Mouse (Mus musculus): ENCODE results near the gene Ccdc65.

The Ccdc65 gene

DNA sequence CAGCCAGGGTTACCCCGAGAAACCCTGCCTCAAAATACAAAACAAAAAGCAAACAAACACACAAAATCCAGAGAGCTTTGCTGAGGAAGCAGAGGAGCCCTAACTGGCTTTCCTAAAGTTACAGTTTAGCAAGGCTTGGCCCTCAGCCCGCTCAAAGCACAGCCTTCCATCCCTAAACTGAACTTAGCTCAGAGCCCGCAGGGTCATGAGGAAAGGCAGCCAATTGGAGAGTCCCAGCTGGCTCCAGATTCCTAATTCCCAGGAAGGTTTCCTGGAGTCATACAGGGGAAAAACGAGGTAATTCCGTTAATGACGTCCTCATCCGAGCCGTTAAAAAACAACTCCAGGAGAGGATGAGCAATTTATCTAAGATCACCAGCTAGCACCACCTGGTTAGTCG lies 12.3 kb upstream of the Ccdc65 start:
- DNase-seq: no peak

DNA sequence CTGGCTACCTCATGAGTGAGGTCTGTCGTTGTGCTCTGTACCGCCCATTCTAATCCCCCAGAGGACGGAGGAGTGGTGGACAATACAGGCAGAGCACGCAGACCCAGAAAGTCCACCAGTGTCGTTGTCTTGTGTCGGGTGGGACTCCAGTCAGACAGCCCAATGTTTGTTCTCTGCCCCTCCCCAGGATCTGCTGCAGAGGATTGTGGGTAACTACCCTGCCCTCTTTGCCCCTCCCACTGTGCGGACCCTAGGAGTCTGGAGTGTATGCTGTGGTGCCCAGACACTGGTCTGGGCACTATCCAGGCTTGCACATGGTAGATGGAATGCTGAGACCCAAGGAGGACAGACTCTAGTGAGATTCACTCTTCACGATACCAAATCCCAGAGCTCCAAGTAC lies 11.8 kb upstream of the Ccdc65 start:
- no peak for DNase-seq

DNA sequence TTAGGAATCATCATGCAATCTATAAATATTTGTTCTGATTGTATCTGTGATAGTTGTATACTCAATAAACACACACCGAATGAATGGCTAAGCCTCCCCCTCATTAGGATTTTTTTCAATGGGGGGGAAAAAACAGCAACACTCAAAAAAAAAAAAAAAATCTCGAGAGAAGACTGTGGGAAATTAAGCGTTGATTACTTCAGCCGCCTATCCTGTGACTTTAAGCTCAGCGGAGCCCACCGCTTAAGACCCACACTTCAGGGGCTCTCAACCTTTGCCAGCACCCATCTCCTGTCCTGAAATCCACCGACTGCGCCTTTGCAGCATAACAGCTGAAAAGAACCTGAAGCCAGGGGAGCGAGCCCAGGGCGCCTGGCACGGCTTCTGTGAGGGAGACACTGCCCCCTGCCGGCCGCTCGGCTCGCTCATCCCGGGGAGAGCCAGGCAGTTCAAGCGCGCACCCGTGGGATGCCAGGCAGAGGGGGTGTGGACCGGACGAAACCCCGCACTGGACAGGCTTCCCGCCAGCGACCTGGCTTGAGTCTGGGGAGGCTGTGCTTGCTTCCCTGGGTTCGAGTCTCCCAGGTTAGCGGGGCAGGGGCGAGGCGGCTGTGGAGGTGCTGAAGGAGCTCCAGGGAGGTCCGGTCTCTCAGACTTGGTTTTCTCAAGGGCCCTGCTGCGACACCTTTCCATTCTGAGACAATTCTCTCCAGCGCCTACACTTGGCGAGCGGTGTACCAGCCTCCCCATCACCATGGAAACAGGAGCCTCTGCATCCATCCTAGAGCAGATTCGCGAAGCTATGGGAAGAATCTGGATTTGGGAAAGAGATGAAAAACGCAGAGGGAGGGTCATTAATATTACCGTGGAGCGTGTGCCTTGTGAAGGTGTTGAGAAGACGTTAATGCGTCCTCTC lies 8.6 kb upstream of the Ccdc65 start:
- peak; percentile 92 for DNase-seq

DNA sequence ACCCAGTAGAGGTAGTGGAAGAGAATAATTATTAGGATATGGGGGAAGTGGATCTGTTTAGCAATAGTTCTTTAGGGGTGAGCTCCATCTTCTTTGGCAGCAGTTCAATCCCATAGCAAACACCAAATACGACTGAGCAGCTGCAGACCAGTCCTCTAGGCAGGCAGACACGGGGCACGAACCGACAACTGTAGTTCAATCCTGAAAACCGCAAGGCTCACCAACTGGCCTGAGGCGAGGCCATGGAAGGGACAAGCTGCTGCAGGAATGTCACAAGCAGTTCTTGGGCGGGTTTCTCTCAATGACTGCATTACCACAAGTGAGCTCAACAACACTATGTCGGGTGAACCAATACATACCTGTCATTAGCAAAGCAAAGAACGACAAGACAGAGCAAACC lies 3.7 kb upstream of the Ccdc65 start:
- DNase-seq: no peak

DNA sequence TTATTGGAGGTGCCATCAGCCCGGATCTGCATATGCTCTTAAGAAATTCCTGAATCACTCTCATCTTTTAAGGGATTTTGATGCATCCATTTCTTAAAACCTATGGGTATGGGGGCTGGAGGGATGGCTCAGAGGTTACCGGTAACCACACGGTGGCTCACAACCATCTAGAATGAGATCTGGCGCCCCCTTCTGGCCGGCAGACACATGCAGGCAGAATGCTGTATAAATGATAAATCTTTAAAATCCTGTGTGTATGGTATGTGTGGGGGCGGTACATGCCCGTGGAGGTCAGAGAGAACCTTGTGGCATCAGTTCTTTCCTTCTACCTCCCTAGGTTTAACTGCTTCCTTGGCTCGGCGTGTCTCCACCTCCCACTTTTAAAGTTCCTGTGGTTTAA lies 2.4 kb downstream of the Ccdc65 start:
- DNase-seq: peak; percentile 81

DNA sequence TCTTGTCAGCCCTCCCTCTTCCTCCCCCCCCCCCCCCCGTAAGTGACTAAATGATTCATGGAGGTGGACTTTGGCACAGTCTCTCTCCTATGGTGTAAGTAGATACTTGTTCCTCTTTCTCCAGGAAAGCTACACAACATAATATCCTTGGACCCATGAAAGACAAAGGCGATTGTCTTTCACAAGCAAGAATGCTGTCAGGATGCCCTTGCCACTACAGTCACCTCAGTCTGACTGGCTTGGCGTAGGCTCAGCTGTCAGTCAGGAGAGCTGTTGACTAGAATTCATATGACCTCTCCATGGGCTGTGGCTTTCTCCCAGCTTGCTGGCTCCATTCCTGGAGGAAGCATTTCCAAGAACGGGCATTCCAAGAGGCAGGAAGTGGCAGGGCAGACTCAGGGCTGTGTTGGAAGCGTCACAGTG lies 6.2 kb downstream of the Ccdc65 start:
- DNase-seq: no peak

DNA sequence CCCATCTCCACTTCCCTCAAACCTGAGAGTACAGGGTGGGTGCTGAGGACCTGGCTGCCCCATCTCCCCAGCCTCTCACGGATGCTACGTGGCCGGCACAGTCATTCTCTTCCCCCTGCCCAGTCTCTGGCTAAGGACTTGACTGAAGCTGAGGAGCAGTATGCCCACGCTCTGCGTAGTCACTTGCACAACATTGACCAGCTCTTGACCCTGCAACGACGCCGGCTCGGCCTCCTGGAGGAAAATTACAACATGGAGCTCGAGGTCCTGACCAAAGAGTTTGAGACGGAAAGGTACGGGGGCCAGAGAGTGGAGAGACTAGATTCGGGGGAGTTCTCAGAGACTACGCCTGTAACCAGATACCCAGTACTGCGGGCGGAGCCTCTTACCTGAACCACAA lies 9.3 kb downstream of the Ccdc65 start:
- no peak for DNase-seq

DNA sequence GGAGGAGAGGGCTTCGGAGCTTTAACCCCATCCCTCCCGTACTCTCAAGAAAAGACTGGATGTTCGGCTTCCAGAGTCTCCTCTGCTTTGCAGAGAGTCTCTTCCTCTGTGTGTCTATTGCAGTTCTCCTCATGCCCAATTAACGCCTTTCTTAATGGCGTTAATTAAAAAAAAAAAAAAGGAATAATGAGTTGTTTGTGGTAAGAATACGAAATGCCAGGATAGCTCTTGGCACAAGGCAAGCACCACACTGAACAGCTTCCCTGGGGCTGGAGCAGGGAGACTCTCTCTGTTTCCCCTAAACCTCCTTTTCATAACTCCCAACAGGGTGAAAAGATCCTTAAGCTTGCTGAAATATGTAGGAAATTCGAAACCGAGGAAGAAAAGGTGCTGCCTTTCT lies 14.2 kb downstream of the Ccdc65 start:
- no peak for DNase-seq

DNA sequence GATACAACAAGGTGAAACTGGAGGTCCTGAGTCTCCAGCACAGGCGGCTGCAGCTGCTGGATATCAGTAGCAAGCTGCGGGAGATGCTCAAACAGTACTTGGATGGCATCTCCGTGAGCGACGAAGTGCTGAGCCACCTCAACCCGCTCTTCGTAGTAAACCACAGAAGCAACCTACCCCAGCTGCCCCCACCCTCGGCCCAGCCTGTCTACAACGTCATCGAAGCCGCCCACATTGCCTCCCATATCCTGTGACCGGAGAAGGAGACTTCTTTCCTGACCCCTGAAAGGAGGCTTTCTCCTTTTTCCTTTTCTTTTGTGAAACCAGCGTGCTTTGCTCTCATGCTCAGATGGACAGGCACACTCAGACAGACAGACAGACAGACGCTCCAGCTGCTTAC lies 14.8 kb downstream of the Ccdc65 start:
- DNase-seq: no peak

DNA sequence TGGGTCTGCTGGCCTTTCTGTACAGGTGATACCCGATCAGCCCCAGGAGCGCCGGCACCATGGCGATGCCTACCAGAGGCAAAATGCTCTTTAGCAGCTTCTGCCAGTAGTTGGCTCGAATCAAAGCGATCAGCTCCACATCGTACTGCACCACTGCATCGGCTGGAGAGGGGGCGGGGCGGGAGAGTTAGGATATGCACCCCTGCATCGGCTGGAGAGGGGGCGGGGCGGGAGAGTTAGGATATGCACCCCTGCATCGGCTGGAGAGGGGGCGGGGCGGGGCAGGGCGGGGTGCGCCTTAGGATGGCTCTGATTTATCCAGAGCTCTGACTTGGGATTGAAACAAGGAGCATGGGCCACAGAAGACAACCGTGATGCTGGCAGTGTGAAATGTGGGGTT lies 16.4 kb downstream of the Ccdc65 start:
- no peak for DNase-seq

DNA sequence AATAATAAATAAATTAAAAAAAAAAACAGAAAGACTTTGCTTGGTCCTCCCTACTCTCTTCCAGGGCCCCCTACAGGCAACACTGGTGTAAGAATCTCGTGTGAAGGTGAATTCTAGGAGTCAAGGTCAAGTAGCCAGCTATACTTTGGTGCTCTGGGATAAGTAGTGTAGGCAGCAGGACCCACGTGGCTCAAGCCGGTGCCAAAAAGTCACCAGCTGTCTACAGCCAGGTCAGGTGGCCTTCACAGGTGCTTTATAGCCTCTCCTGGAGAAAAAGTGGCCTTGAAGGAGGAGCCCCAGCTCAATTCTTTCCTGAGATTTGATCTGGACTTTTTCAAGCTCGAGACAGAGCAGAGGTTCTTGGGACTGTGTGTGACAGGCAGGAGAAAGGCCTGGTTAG lies 18.1 kb downstream of the Ccdc65 start:
- no peak for DNase-seq

DNA sequence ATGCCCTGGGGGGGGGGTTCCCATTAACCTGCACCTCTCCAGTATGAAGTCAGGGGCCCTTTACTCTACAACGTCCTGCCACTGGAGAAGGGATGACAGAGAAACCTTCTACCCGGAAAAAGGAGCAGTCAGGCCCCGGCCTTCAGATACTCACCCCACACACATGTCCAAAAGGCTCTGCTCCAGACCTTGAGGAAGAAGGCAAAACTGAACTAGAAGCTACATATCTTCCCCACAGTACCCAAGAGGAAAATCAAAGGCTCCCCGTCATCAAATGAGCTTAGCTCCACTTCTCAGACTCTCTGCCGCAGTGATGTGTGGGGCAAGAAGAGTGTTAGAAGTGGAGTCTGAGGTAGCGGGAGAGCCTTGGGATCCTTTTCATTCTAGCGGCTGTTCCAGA lies 18.7 kb downstream of the Ccdc65 start:
- no peak for DNase-seq

DNA sequence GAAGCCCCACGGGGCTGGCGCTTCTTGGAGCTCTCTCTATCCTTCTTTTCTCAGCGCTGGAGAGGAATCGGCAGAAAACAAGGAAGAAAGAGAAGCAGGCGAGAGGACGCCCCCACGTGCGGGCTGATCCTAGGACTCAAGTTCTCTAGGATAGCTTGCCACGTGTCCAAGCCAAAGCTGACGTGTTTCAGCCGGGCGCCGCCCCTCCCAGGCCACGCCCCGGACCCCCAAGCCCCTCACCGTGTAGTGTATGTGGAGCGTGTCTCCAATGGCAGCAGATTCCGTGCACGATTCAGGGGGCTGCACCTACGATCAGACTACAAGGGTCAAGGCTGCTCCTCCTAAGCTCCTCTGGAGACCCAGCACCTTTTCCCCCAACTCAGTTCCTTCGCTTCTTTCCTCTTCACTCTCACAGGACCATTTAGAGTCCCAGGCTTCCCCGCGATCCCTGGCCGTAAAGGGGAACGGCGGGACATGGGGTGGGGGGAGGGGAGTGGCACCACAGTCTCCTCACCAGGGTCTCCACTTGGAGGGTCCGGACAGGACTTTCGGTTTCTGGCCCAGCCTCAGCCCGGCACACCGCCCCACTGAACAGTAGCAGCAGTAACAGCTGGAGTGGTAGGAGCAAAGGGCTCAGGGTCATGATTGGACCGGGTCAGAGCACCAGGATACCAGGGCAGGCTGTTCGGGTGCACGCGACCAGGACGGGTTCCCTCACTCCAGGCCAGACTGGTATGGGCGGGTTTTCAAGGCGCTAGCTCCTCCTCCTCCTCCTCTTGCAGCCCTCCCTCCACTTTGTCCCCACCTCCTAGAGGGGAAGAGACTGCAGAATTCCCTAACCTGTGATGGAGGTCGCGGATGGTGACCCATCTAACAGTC lies 19.7 kb downstream of the Ccdc65 start, which contains the start of gene Fkbp11:
TSS of gene Fkbp11 (minus strand) at position 756 of the 879 bp plus-strand sequence.
- DNase-seq: peak; percentile 86

DNA sequence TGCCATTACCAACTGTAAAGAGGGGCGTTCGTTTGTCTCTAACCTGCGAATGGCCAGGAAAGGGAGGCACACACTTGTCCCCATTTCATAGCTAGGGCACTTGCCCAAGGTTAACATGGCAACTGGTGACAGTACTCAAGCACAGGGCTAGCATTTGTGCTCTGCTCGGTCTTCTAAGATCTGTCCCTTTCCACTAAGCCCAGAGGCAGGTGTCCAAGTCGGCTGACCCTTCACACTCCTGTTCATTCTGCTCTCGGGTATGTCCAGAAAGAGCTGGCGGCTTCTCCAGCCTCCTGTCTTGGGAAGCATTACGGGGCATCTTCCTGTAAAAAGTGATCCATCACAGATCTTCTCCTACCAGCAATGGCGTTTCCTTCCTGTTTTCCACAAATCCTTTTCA lies 20.4 kb downstream of the Ccdc65 start:
- no peak for DNase-seq

DNA sequence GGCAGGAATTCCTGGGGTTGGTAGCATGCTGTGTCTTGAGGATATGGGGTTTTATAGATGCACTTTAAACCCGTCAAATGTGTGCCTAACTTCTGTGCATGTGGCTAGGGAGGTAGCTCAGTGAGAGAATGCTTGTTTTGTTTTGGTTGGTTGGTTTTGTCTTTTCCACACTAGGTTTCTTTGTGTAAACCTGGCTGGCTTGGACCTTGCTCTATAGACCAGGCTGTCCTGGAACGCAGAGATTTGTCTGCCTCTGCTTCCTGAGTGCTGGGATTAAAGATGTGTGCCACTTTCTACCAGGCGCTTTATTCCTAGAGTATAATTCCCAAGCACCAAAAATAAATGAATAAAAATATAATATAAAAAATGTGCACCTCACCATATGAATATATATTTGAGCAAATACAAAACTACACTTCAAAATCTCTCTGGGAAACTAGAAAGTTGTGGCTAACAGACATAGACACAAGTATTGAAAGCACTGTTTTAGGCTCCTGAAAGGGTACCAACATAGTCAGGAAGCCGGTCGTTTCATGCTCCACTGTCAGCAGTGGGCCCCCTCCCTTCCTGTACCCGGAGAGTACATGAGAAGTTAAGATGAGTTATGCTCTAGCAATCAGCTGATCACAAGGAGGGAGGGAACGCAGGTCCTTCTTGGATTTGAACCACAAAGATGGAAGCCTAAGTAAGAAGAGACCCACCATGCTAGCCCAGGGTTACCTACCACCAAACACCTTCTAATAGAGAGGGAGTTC lies 22.0 kb downstream of the Ccdc65 start:
- no peak for DNase-seq

DNA sequence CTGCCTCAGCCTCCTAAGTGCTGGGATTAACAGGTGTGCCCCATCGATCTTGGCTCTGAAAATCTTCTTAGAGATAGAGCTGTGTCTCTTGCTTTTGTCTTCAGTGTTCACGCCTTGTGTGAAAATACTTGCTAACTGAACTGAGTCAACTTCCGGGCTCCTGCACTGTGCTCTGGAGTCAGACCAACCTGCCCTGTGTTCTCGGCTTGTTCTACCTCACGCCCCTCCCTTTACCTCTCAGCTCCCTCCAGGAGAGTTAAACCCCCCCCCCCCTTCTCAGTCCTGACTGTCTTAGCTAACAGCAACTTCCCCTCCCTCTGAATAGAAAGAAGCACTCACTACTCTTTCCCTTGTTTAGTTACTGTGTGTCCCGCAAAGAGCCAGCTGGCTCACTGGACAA lies 22.8 kb downstream of the Ccdc65 start:
- DNase-seq: no peak

DNA sequence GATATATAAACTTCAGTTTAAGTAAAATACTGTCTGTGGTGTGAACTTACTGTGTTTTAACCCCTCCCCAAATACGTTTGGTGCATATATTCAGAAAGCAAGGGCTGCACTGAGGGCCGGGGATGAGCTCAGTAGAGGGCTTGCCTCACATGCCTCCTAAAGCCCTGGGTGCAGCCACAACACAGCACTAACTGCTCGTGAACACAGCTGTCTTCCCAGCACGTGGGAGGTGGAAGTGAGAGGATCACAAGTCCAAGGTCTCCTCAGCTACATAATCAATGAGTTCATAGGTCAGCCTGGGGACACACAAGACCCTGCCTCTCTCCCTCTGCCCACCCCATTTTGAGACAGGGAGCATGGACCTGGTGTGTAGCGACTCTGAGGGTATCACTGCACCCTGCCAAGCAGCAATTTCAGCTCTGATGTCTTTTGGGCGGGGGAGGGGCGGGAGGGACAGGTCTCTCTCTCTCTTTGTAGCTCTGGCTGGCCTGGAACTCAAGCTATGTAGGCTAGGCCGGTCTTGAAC lies 24.1 kb downstream of the Ccdc65 start:
- DNase-seq: no peak

DNA sequence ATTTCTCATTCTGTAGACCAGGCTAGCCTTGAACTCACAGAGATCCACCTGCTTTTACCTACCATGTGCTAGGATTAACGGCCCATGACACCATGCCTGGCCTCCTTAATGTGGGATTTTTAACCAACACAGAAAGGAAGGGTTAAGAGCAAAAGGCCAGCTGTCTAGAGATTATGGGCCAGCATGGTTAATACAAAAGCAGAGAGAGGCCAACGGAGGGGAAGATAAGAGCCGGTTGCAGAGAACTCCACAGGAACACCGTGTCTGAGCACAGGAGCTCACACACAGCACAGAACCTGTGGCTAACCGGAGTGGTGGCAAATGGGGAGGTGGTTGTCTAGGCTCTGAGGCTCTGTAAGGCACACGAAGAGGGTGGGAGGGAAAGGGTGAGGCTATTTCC lies 25.4 kb downstream of the Ccdc65 start:
- no peak for DNase-seq

DNA sequence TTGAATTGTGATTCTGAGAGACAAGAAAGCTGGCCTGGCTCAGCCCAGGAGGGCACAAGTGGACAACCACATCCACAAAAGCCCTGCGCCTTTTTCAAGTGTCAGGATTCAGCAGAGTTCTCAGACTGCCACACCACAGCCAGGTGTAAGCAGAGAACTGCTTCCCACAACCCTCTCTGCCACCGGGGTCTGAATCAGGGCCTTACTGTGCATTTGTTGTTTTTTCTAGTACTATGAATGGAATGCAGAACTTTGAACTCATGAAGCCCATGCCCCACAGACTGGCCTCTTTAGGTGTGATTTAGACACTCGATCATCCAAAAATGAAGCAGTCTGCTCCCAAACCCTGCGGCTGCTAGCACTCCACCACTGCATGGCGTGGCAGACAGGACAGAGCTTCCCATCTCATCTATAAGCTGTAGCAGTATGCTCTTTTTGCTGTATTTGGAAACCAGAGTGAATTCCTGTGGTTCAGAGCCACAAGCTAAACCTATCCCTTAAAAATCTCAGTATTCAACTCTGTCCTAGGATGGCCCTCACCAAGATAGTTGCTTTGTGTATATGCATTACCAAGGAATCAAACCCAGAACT lies 26.1 kb downstream of the Ccdc65 start:
- no peak for DNase-seq

DNA sequence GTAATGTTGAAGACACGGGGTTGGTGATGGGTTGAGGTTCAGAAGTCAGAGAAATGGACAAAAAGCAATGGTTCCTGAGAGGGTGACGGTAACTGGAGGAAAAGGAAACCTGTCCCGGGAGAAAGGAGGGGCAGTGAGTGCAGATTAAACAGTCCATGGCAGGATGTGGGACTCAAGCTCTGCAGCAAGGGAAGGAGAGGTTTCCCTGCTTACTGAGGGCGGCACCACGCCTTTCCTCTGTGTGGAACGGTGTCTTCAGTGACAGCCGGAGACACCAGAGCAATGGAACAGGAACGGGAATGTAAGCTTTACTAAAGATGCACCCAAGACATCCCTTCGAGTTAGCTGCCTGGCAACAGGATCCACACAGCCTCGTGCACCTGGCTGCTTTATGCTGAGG lies 28.5 kb downstream of the Ccdc65 start:
- no peak for DNase-seq

DNA sequence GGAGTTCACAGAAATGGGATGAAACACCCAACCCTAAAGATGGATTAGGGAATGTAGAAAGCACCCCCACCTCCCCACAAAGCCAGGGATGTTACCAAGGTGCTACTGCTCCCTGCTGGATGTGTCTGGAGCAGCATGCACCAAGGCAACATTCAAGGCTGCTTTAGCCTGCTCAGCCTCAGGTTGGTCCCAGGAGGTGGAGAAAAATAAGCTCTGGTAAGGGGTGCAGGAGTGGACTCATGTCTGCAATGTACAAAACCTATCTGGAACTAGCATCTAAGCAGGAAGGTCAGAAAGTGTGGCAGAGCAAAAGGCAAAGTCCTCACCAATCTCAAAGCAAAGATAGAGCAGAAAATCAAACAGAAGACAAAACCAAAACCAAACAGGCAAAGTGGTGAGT lies 29.9 kb downstream of the Ccdc65 start:
- DNase-seq: no peak

DNA sequence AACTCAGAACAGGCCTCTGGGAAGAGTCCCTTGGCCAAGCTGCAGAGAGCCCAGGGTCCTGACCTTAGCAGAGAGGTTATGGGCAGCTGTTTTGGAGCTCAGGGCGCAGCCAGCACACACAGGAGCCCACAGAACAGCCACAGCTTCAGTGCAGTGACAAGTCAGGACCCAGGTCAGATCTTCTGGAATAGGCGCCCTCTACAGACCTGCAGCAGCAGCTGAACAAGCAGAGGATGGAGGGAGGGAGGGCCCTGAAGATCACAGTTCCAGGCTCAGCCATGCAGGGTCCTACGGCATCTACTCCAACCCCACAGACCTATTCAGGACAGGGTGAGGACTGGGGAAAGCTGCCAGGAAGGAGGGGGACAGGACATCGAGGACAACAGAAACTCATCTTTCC lies 30.8 kb downstream of the Ccdc65 start:
- DNase-seq: no peak

DNA sequence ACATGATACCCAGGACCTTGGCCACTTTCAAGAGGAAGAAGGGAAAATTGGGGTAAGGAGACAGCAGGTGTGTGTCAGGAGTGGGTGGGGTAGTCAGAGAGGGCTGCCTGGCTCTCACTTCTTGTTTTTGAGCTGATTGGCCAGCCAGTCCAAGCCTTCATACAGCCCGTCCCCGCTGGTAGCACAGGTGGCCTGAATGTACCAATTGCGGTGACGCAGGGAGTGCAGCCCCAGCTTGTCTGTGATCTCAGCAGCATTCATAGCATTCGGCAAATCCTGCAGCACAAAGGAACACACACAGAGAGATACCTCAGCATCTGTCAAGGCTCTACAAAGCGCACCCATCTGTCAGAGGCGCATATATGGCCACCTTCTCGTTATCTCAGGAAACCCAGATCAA lies 32.2 kb downstream of the Ccdc65 start:
- no peak for DNase-seq

Measured in embryo, embryonic 11 days (tissue).